Mouse (Mus musculus) forebrain, embryonic 13.5 days (tissue): ENCODE results near the gene Abhd17b. TPM values are rescaled to one million over a fixed set of nuclear protein-coding genes. Genes with fewer than 3 reads are reported as not detected.
"Not testable (repeated sequence)": the region's sequence is repeated elsewhere in the genome, so short reads cannot be mapped to it uniquely, and the experiment has no call there.

Source experiments
- ATAC-seq: fragments of 200-750 bp; cut with Nextera tagmentation; 2 replicates; pipeline ENCODE4 v1.8.0; 2017
- H3K27ac ChIP-seq: fragments of 300-500 bp; sonication (generic); 2 replicates; pipeline ENCODE4 v1.5.1; 2015; ENCODE audit warnings: inconsistent platforms, mild to moderate bottlenecking, moderate library complexity
- H3K27me3 ChIP-seq: fragments of 300-500 bp; sonication (generic); 2 replicates; pipeline ENCODE4 v1.6.1; 2015; ENCODE audit warnings: mild to moderate bottlenecking, inconsistent platforms
- H3K36me3 ChIP-seq: fragments of 300-500 bp; sonication (generic); 2 replicates; pipeline ENCODE4 v1.6.1; 2015; ENCODE audit warnings: mild to moderate bottlenecking, inconsistent platforms; ENCODE audit not compliant: poor library complexity, severe bottlenecking
- H3K4me1 ChIP-seq: fragments of 300-500 bp; sonication (generic); 2 replicates; pipeline ENCODE4 v1.6.1; 2015; ENCODE audit warnings: inconsistent platforms
- H3K4me2 ChIP-seq: fragments of 300-500 bp; sonication (generic); 2 replicates; pipeline ENCODE4 v1.6.1; 2015; ENCODE audit warnings: inconsistent platforms, mild to moderate bottlenecking, moderate library complexity
- H3K4me3 ChIP-seq: fragments of 300-500 bp; sonication (generic); 2 replicates; pipeline ENCODE4 v1.5.1; 2015; ENCODE audit warnings: mild to moderate bottlenecking, inconsistent platforms
- H3K9ac ChIP-seq: fragments of 300-500 bp; sonication (generic); 2 replicates; pipeline ENCODE4 v1.6.1; 2015; ENCODE audit warnings: mild to moderate bottlenecking, inconsistent platforms
- H3K9me3 ChIP-seq: fragments of 300-500 bp; sonication (generic); replicated peaks from 2 replicates; pipeline ENCODE4 v1.6.1; 2016; ENCODE audit warnings: inconsistent platforms
- WGBS: fragments of 180-500 bp; shearing (Covaris S2); methylation state at CpG from one replicate; pipeline ENCODE4 v1.1.7; 2015; 5-methylcytosine and 5-hydroxymethylcytosine counted together
- polyA plus RNA-seq: library from polyadenylated mRNA; unstranded; fragments of >200 nt; fragmentation: Nextera tagmentation; extraction: Ambion mirVana; gene quantifications from 2 replicates; pipeline ENCODE4 v1.2.1, GENCODE M21; 2015

The Abhd17b gene
- polyA plus RNA-seq, 1 experiment from 2014 or later = 40.0 TPM

DNA sequence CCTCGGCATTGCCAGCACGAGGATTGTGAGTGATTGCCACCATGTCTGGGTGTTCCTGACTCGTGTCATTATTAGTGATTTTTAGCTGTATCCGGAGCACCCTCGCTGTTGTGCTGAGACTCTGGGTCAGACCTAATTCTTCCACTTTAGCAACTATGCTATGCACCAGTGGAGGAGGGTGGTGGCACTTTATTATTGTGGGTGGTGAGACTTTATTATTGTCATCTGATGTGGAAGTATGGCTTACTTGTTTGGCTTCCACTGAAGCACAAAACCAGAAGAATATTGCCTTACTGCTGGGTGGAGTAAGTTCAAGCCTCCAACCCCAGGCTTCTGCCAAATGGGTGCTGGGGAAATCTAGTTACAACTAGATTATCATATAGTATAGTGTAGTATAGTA is 68.0 kb downstream of the Abhd17b start:
- no peak overlapping the region for H3K27ac ChIP-seq
- H3K36me3 ChIP-seq = no peaks in the 10 kb centered on the region
- H3K4me2 ChIP-seq = no peak overlapping the region
- peaks cover 12% of the 10 kb centered on the region for H3K4me1 ChIP-seq
- no peak overlapping the region for H3K9ac ChIP-seq
- no peak for ATAC-seq
- H3K9me3 ChIP-seq = 0 out of 2 replicates have a peak, but pooled peaks cover 3% of the 10 kb centered on the region
- 86% methylated on average over 5 of the region's 5 CpGs for WGBS
- no peaks in the 10 kb centered on the region for H3K27me3 ChIP-seq
- H3K4me3 ChIP-seq = no peak overlapping the region

DNA sequence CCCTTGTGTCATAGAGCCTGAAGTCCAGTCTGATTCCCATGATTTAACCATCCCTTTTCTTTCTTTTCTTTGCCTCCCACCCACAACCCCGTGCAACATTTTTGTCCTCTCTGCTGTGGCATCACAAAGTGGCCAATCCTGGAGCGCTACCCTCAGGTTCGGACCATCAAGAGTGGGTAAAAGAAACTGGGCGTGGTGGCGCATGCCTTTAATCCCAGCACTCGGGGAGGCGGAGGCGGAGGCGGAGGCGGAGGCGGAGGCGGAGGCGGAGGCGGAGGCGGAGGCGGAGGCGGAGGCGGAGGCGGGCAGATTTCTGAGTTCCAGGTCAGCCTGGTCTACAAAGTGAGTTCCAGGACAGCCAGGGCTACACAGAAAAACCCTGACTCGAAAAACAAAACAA is 70.3 kb downstream of the Abhd17b start:
- H3K9ac ChIP-seq, H3K27me3 ChIP-seq, H3K4me3 ChIP-seq, H3K9me3 ChIP-seq, H3K36me3 ChIP-seq, H3K4me2 ChIP-seq: not testable (repeated sequence)
- Histone ChIP-seq H3K4me1 (peaks cover 12% of the 10 kb centered on the region), H3K27ac (peak overlapping the region; percentile 55; the same call in 1 of the 2 replicates)
- 95% methylated on average over 20 of the region's 20 CpGs for WGBS
- peak; percentile 1; the same call in 1 of the 2 replicates for ATAC-seq

DNA sequence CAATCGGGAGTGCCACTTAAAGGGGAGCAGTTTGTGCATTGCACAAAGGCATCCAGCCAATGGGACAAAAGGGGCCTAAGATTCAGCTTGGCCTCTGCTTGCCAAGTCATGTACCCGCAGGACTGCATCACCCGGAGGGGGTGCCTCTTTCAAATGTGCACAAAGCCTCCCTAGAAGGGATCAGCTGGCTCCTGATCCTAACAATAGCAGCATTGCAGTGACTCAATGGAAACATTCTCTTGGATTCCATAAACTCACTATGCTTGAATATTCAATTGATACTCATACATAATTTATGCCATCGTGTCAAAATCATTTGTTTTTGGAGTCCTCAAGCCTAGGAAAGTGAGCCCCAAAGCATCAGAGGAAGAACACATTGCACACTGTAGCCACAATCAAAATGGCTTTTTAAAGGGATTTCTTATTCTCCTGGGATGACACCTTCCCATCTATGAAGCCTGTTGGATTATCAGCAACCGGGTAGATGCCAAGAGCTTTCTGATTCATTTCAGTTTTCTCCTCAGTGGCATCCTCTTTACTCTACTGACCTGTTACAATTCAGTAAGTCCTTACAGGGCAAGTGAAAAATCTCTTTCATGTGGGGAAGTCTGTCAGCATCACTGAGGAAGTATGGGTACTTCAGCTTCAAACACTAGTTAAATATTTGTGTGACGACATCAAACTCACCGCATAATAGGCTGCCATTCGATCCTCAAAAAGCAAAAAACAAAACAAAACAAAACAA is 71.1 kb downstream of the Abhd17b start:
- H3K4me3 ChIP-seq = no peak overlapping the region
- H3K27me3 ChIP-seq = no peaks in the 10 kb centered on the region
- H3K9ac ChIP-seq = no peak overlapping the region
- H3K27ac ChIP-seq = peak overlapping the region; percentile 55
- ATAC-seq = peak; percentile 96
- 30% methylated on average over 8 of the region's 8 CpGs for WGBS
- 0 out of 2 replicates have a peak, but pooled peaks cover 3% of the 10 kb centered on the region for H3K9me3 ChIP-seq
- peaks cover 12% of the 10 kb centered on the region for H3K4me1 ChIP-seq
- no peak overlapping the region for H3K4me2 ChIP-seq
- H3K36me3 ChIP-seq = no peaks in the 10 kb centered on the region

DNA sequence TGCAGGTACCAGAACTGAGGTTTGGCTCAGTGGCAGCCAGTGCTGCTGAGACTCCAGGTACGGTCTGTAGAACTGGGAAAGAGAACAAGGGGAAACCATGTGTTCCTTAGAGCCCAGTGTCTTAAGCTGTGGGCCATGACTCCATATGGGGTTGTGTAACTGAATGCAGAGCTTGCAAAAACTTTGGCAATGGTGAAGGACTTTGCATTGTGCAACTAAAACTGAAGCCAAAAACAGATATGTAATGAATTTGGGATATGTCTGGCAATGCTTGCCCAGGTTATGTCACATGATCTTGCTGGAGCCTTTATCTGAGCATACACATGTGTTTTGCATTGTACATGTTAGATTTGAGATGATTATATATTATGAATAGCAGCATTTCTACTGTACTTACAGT is 72.2 kb downstream of the Abhd17b start:
- no peak overlapping the region for H3K9ac ChIP-seq
- H3K36me3 ChIP-seq = no peaks in the 10 kb centered on the region
- no peak overlapping the region; the same call in 1 of the 2 replicates for H3K27ac ChIP-seq
- no peak for ATAC-seq
- 0 out of 2 replicates have a peak, but pooled peaks cover 3% of the 10 kb centered on the region for H3K9me3 ChIP-seq
- peaks cover 12% of the 10 kb centered on the region for H3K4me1 ChIP-seq
- WGBS = 88% methylated on average over 1 of the region's 1 CpGs
- H3K27me3 ChIP-seq = no peaks in the 10 kb centered on the region
- no peak overlapping the region for H3K4me3 ChIP-seq
- no peak overlapping the region for H3K4me2 ChIP-seq

DNA sequence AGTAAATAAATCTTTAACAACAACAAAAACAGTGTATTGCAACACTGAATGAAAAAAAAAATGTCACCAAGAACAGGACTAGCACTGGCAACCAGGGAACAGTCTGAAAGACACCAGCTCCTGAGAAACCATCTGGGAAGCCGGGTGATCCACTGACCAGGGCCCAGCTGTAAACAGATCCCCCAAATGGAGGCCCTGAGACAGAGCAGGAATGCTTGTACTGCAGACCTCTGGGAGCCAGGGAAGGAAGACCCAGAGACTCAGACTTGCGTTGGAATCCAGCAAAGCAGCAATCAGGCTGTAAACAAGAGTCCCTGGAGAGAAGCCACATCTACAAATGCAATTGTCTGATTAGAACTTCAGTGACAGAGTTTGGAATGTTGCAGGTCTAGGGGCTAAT is 74.1 kb downstream of the Abhd17b start:
- Histone ChIP-seq H3K27ac (no peak overlapping the region), H3K9me3 (0 out of 2 replicates have a peak, but pooled peaks cover 3% of the 10 kb centered on the region), H3K4me3 (no peak overlapping the region), H3K4me2 (no peak overlapping the region), H3K9ac (no peak overlapping the region), H3K4me1 (peaks cover 12% of the 10 kb centered on the region), H3K27me3 (no peaks in the 10 kb centered on the region), H3K36me3 (no peaks in the 10 kb centered on the region)
- WGBS = 62% methylated on average over 2 of the region's 2 CpGs
- ATAC-seq = no peak

GRCm38 (mm10) chr19:21728342-21728741 is 75.4 kb downstream of the Abhd17b start:
- peaks cover 12% of the 10 kb centered on the region for H3K4me1 ChIP-seq
- 94% methylated on average over 6 of the region's 6 CpGs for WGBS
- no peak overlapping the region for H3K4me3 ChIP-seq
- H3K27ac ChIP-seq = no peak overlapping the region
- H3K4me2 ChIP-seq = no peak overlapping the region
- H3K36me3 ChIP-seq = no peaks in the 10 kb centered on the region
- H3K9me3 ChIP-seq = no peaks in the 10 kb centered on the region
- no peak for ATAC-seq
- no peak overlapping the region for H3K9ac ChIP-seq
- no peaks in the 10 kb centered on the region for H3K27me3 ChIP-seq

DNA sequence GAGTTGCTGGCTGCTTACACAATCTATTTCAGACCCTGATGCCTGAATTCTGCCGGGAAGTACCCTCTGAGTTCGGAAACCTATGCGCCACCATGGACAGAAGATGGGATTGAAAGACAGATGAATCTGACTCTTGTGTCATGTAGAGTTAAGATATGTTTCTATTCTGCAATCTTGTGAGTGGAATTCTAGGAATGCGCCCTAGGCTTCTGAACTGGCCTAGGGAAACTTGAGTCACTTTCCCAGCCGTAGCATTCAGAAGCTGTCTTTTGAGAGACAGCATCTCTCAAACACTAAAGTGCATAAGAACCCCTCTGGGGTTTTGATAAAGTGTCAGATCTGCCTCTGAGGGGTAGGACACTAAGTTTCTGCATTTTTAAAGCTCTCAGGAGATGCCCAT is 78.9 kb downstream of the Abhd17b start:
- Histone ChIP-seq H3K9ac (no peak overlapping the region), H3K27ac (no peak overlapping the region), H3K9me3 (no peaks in the 10 kb centered on the region), H3K4me2 (no peak overlapping the region), H3K4me3 (no peak overlapping the region), H3K27me3 (no peaks in the 10 kb centered on the region), H3K4me1 (no peaks in the 10 kb centered on the region), H3K36me3 (no peaks in the 10 kb centered on the region)
- ATAC-seq = no peak
- 93% methylated on average over 5 of the region's 5 CpGs for WGBS

- Histone ChIP-seq H3K4me2 (no peak overlapping the region), H3K4me1 (peaks cover 5% of the 10 kb centered on the region; the same call in 1 of the 2 replicates), H3K27ac (no peak overlapping the region), H3K9me3 (no peaks in the 10 kb centered on the region), H3K27me3 (no peaks in the 10 kb centered on the region), H3K36me3 (no peaks in the 10 kb centered on the region), H3K4me3 (no peak overlapping the region), H3K9ac (no peak overlapping the region)
- 90% methylated on average over 2 of the region's 2 CpGs for WGBS
- ATAC-seq = no peak
These were observed 80.2 kb downstream of the Abhd17b start for GRCm38 (mm10) chr19:21733176-21733575.

DNA sequence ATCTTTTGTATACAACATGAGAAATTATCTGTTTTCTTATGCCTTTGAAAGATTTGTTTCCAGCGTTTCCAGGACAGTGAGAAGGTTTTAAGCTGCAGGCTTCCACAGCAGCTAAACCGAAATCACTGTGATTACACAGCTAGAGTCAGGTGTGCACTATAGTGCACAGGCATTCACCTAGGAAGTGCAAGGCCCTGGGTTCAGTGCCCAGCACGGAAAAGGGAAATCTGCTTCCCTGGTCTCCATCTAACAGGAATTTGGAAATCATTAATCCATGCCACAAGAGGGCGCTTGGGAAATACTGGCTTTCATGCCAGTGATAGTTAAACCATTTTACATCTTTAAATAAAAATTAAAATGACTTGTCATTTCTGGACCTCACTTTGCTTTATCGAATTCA is 81.1 kb downstream of the Abhd17b start:
- Histone ChIP-seq H3K27me3 (no peaks in the 10 kb centered on the region), H3K27ac (no peak overlapping the region), H3K4me3 (no peak overlapping the region), H3K36me3 (no peaks in the 10 kb centered on the region), H3K9me3 (no peaks in the 10 kb centered on the region), H3K4me2 (no peak overlapping the region), H3K4me1 (peaks cover 14% of the 10 kb centered on the region; the same call in 1 of the 2 replicates), H3K9ac (no peak overlapping the region)
- WGBS = 37% methylated on average over 5 of the region's 5 CpGs
- ATAC-seq = no peak

Other genes with a start within 250 kb of the Abhd17b start
- 0.39 and 0.65 TPM in 2 replicates for gene Gda, start 179.7 kb upstream of the Abhd17b start, polyA plus RNA-seq
- gene 1110059E24Rik, start 209 bp upstream of the Abhd17b start, polyA plus RNA-seq = 69.9 and 70.3 TPM in 2 replicates
- gene Cemip2, start 125.2 kb downstream of the Abhd17b start, polyA plus RNA-seq = 54.2 and 61.3 TPM in 2 replicates